ENCODE assay signal across 10 mouse cellular contexts in genomic region chr9:8074345-8074744, GRCm38 (mm10). TPM values are rescaled to one million over a fixed set of nuclear protein-coding genes. Genes with fewer than 3 reads are reported as not detected.
DNase-seq lines count a peak whose midpoint lies in the region; ATAC-seq lines count a peak whose summit lies in the region.
"Had no signal": no experiment of that assay in that cellular context is flagged by ENCODE, and none has a peak within 500 bp of the region (broad histone marks: within the 10 kb centered on the region; RNA-seq: fewer than 3 reads in every experiment).

No protein-coding gene starts in this region.

- H3K9me3 ChIP-seq in midbrain, embryonic 15.5 days, result no peaks in the 10 kb centered on the region
- no peaks in the 10 kb centered on the region for H3K9me3 ChIP-seq in midbrain, embryonic 13.5 days
- H3K9me3 ChIP-seq in kidney, embryonic 15.5 days (replicated peaks), result no peaks in the 10 kb centered on the region
- H3K9me3 ChIP-seq: heart, embryonic 13.5 days; lung, embryonic 15.5 days had no signal

- no peaks in the 10 kb centered on the region for H3K27me3 ChIP-seq in midbrain, embryonic 15.5 days (replicated peaks)
- no peaks in the 10 kb centered on the region for H3K27me3 ChIP-seq in midbrain, embryonic 13.5 days
- H3K27me3 ChIP-seq in kidney, embryonic 15.5 days, result no peaks in the 10 kb centered on the region
- H3K27me3 ChIP-seq: heart, embryonic 13.5 days; lung, embryonic 15.5 days had no signal

- H3K4me2 ChIP-seq in midbrain, embryonic 15.5 days, result no peak overlapping the region
- no peak overlapping the region for H3K4me2 ChIP-seq in midbrain, embryonic 13.5 days (replicated peaks)
- H3K4me2 ChIP-seq in kidney, embryonic 15.5 days, result no peak overlapping the region
- H3K4me2 ChIP-seq: heart, embryonic 13.5 days; lung, embryonic 15.5 days had no signal

- H3K9ac ChIP-seq in midbrain, embryonic 15.5 days, result no peak overlapping the region
- H3K9ac ChIP-seq in midbrain, embryonic 13.5 days (replicated peaks), result no peak overlapping the region
- no peak overlapping the region for H3K9ac ChIP-seq in kidney, embryonic 15.5 days
- H3K9ac ChIP-seq: heart, embryonic 13.5 days; lung, embryonic 15.5 days had no signal

- peak; percentile 42 to 53 for DNase-seq in cerebellum, postnatal 10 days
- DNase-seq in cerebellum, postnatal 4 days (ENCODE audit: low spot score in 2 of 2), result no peak
- DNase-seq in cerebellum, postnatal 25 days, result peak; percentile 19 to 52
- no peak for DNase-seq in testis, postnatal 14 days (ENCODE audit: low spot score)

- no peak overlapping the region for H3K27ac ChIP-seq in midbrain, embryonic 15.5 days
- H3K27ac ChIP-seq in midbrain, embryonic 13.5 days, result no peak overlapping the region
- no peak overlapping the region for H3K27ac ChIP-seq in kidney, embryonic 15.5 days
- H3K27ac ChIP-seq: heart, embryonic 13.5 days; lung, embryonic 15.5 days had no signal

- ATAC-seq in midbrain, embryonic 15.5 days (replicated peaks), result peak; percentile 86
- no peak for ATAC-seq in midbrain, embryonic 13.5 days
- ATAC-seq in kidney, embryonic 15.5 days (replicated peaks; ENCODE audit: low FRiP score), result peak; percentile 40; the same call in 1 of the 2 replicates
- no peak for ATAC-seq in erythroblast, adult 5-6 weeks (replicated peaks; ENCODE audit: low FRiP score, poor library complexity, severe bottlenecking)

- H3K4me3 ChIP-seq in midbrain, embryonic 15.5 days, result no peak overlapping the region
- H3K4me3 ChIP-seq in midbrain, embryonic 13.5 days (replicated peaks), result no peak overlapping the region
- no peak overlapping the region for H3K4me3 ChIP-seq in kidney, embryonic 15.5 days (replicated peaks)
- H3K4me3 ChIP-seq: heart, embryonic 13.5 days; lung, embryonic 15.5 days had no signal

- H3K36me3 ChIP-seq in midbrain, embryonic 15.5 days (replicated peaks), result no peaks in the 10 kb centered on the region
- 0 out of 2 replicates have a peak, but pooled peaks cover 9% of the 10 kb centered on the region for H3K36me3 ChIP-seq in midbrain, embryonic 13.5 days
- peaks cover 4% of the 10 kb centered on the region; the same call in 1 of the 2 replicates for H3K36me3 ChIP-seq in kidney, embryonic 15.5 days
- H3K36me3 ChIP-seq: lung, embryonic 15.5 days had no signal

- H3K4me1 ChIP-seq in midbrain, embryonic 15.5 days, result no peaks in the 10 kb centered on the region
- H3K4me1 ChIP-seq in midbrain, embryonic 13.5 days (replicated peaks), result no peaks in the 10 kb centered on the region
- H3K4me1 ChIP-seq in kidney, embryonic 15.5 days, result no peaks in the 10 kb centered on the region
- H3K4me1 ChIP-seq: heart, embryonic 13.5 days; lung, embryonic 15.5 days had no signal

RNA-seq across cellular contexts. Expression of gene Cfap300, which starts 31.7 kb away (rescaled TPM):
- polyA plus RNA-seq in midbrain, embryonic 15.5 days (2015; fragmentation: Nextera tagmentation; extraction: Ambion mirVana), result 15.1 TPM in 2 replicates
- polyA plus RNA-seq in midbrain, embryonic 13.5 days (2015; fragmentation: Nextera tagmentation; extraction: Ambion mirVana), result 16.1 and 17.9 TPM in 2 replicates
- polyA plus RNA-seq in kidney, embryonic 15.5 days (2015; fragmentation: Nextera tagmentation; extraction: Ambion mirVana), result 11.2 and 12.0 TPM in 2 replicates
- total RNA-seq in erythroblast, adult 5-6 weeks (2015; ENCODE audit: low replicate concordance), result not detected in 2 replicates
- 2.9 TPM in 1 of 2 replicates, not detected in the other for total RNA-seq in erythroblast, adult 5-6 weeks (2017; ENCODE audit: low replicate concordance)

RNA-seq across cellular contexts. Expression of gene Cep126, which starts 59.7 kb away (rescaled TPM):
- polyA plus RNA-seq in midbrain, embryonic 15.5 days (2015; fragmentation: Nextera tagmentation; extraction: Ambion mirVana), result 3.6 and 4.8 TPM in 2 replicates
- polyA plus RNA-seq in midbrain, embryonic 13.5 days (2015; fragmentation: Nextera tagmentation; extraction: Ambion mirVana), result 3.3 and 3.8 TPM in 2 replicates
- 3.7 and 4.6 TPM in 2 replicates for polyA plus RNA-seq in kidney, embryonic 15.5 days (2015; fragmentation: Nextera tagmentation; extraction: Ambion mirVana)
- total RNA-seq in erythroblast, adult 5-6 weeks (2015; ENCODE audit: low replicate concordance), result not detected in 2 replicates
- 0.14 TPM in 1 of 2 replicates, not detected in the other for total RNA-seq in erythroblast, adult 5-6 weeks (2017; ENCODE audit: low replicate concordance)

Comparison
In these comparisons a context has a peak if more than half of its experiments do, and no peak if none do; other contexts are left out.
1. DNase-seq: peak in cerebellum, postnatal 10 days (2 of 2) and cerebellum, postnatal 25 days (2 of 2); none in cerebellum, postnatal 4 days (0 of 2) and testis, postnatal 14 days (single experiment).
2. ATAC-seq: peak in midbrain, embryonic 15.5 days (single experiment) and kidney, embryonic 15.5 days (single experiment); none in midbrain, embryonic 13.5 days (single experiment) and erythroblast, adult 5-6 weeks (single experiment).